Mouse (Mus musculus): ENCODE results near the gene Chrdl2. TPM values are rescaled to one million over a fixed set of nuclear protein-coding genes. Genes with fewer than 3 reads are reported as not detected.
A peak's percentile ranks its signal among the peaks of the same experiment; 100 is the strongest.
"Not testable (repeated sequence)": the region's sequence is repeated elsewhere in the genome, so short reads cannot be mapped to it uniquely, and the experiment has no call there.

The Chrdl2 gene
- polyA plus RNA-seq, 1 experiment: 0.61 TPM

DNA sequence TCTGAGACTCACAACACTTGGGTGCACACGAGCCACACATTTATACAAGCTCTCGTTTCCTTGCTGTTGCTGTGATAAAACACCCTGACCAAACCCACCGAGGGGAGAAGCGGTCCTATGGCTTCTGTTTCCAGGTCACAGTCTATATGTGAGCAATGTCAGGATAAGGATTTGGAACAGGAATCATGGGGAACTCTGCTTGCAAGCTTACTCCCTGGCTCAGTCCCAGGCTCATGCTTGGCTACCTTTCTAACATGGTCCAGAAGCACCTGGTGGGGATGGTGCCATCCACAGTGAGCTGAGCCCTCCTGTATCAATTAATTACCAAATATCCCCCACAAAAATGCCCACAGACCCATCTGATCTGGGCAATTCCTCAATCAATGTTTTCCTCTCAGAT is 36.8 kb upstream of the Chrdl2 start:
- Histone ChIP-seq H3K4me1 (ENCODE audit: control insufficient read depth, insufficient read depth, low read length) (peaks cover 35% of the 10 kb centered on the region), H3K4me3 (ENCODE audit: insufficient read depth, low read length) (no peak overlapping the region), H3K27ac (ENCODE audit: insufficient read depth, low read length) (peak overlapping the region; percentile 10; the same call in 1 of the 2 replicates)
- TF ChIP-seq POLR2A (IDR thresholded peaks at IDR 0.05; ENCODE audit: extremely low read depth, insufficient read depth, low read length) (no peak), CTCF (IDR thresholded peaks at IDR 0.05; ENCODE audit: extremely low read depth, insufficient read depth, low read length) (no peak)

- Histone ChIP-seq H3K27ac (ENCODE audit: insufficient read depth, low read length) (no peak overlapping the region; the same call in 1 of the 2 replicates), H3K4me3 (ENCODE audit: insufficient read depth, low read length) (no peak overlapping the region), H3K4me1 (ENCODE audit: control insufficient read depth, insufficient read depth, low read length) (peaks cover 28% of the 10 kb centered on the region)
- TF ChIP-seq CTCF (IDR thresholded peaks at IDR 0.05; ENCODE audit: extremely low read depth, insufficient read depth, low read length) (no peak), POLR2A (IDR thresholded peaks at IDR 0.05; ENCODE audit: extremely low read depth, insufficient read depth, low read length) (no peak)
These were observed 34.0 kb upstream of the Chrdl2 start for GRCm38 (mm10) chr7:99971926-99972325.

GRCm38 (mm10) chr7:99972912-99973311 is 33.1 kb upstream of the Chrdl2 start:
- not testable (repeated sequence) for H3K27ac ChIP-seq (ENCODE audit: insufficient read depth, low read length); H3K4me3 ChIP-seq (ENCODE audit: insufficient read depth, low read length)
- peaks cover 23% of the 10 kb centered on the region for H3K4me1 ChIP-seq (ENCODE audit: control insufficient read depth, insufficient read depth, low read length)

DNA sequence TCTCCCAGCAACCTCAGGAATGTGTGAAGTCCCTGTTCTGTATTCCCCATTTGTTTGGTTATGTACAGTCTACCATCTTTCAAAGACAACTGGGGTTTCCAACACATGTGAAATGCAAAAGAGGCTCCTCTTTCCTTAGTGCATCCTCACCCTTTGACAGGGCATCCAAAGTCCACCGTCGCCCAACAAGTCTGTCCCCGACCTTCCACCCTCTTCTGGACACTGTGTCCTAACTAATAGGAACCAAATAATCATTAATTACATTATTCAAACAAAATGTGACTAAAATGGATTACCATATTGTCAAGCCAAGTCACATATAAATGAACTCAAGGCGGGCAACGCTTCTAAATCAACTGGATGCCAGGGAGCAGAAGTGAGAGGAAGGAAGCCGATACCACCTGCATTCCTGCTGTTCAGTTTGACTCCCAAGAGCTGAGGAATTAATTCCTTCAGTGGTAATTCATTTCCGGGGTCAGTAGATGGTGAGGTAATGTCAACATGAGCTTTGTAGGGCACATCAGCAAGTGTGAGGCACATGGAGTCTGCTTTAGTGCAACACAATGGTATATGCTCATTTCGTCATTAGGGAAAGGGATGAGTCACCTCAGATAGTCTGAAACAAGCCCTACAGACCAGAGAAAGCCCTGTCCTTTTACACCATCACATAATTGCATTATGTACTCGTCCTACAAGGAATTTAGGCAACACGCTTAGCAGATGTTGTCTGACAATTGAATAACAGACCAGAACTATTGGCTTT is 31.6 kb upstream of the Chrdl2 start:
- peaks cover 13% of the 10 kb centered on the region; the same call in 1 of the 2 replicates for H3K4me1 ChIP-seq (ENCODE audit: control insufficient read depth, insufficient read depth, low read length)
- no peak overlapping the region for H3K27ac ChIP-seq (ENCODE audit: insufficient read depth, low read length)
- H3K4me3 ChIP-seq (ENCODE audit: insufficient read depth, low read length): no peak overlapping the region
- no peak for TF ChIP-seq POLR2A (IDR thresholded peaks at IDR 0.05; ENCODE audit: extremely low read depth, insufficient read depth, low read length)
- no peak for TF ChIP-seq CTCF (IDR thresholded peaks at IDR 0.05; ENCODE audit: extremely low read depth, insufficient read depth, low read length)

DNA sequence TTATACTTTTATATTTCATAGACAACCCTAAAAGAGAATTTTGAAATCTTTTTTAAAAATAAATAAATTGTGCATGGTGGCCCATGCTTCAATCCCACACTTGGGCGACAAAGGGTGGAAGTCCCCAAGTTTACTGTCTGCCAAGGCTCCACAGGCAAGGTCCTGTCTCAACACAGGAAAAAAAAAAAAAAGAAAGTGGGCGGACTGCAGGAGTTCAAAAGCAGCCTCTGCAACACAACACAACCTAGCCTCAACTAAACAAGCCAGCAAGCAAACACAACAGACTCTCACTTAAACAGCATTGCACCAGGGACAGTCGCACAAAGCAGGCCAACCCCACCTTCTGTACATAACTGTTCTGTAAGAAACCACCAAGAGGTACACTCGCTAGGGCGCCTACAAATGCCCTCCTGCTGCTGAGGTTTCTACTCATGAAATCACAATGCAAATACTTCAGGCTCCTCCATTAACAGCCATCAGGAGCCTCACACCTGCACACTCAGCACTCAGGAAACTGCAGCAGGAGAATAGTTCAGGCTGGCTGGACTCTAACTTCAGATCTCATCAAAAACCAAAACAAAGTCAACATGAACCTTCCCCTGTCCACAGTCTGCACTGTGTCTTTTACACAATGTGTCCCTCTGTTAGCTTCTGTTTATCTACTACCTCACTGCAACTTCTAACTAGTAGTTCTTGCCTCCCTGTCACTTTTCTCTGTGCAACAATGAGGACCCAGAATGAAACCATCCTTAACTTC is 30.0 kb upstream of the Chrdl2 start:
- H3K27ac ChIP-seq (ENCODE audit: insufficient read depth, low read length): no peak overlapping the region; the same call in 1 of the 2 replicates

GRCm38 (mm10) chr7:99978041-99978440 is 27.9 kb upstream of the Chrdl2 start:
- TF ChIP-seq POLR2A (IDR thresholded peaks at IDR 0.05; ENCODE audit: extremely low read depth, insufficient read depth, low read length) (no peak), CTCF (IDR thresholded peaks at IDR 0.05; ENCODE audit: extremely low read depth, insufficient read depth, low read length) (no peak)
- Histone ChIP-seq H3K4me3 (ENCODE audit: insufficient read depth, low read length) (no peak overlapping the region), H3K27ac (ENCODE audit: insufficient read depth, low read length) (no peak overlapping the region), H3K4me1 (ENCODE audit: control insufficient read depth, insufficient read depth, low read length) (peaks cover 7% of the 10 kb centered on the region; the same call in 1 of the 2 replicates)

More for the DNA sequence above, 30.0 kb upstream of the Chrdl2 start:
- peaks cover 10% of the 10 kb centered on the region; the same call in 1 of the 2 replicates for H3K4me1 ChIP-seq (ENCODE audit: control insufficient read depth, insufficient read depth, low read length)
- no peak for TF ChIP-seq POLR2A (IDR thresholded peaks at IDR 0.05; ENCODE audit: extremely low read depth, insufficient read depth, low read length)
- TF ChIP-seq CTCF (IDR thresholded peaks at IDR 0.05; ENCODE audit: extremely low read depth, insufficient read depth, low read length): no peak
- no peak overlapping the region for H3K4me3 ChIP-seq (ENCODE audit: insufficient read depth, low read length)

DNA sequence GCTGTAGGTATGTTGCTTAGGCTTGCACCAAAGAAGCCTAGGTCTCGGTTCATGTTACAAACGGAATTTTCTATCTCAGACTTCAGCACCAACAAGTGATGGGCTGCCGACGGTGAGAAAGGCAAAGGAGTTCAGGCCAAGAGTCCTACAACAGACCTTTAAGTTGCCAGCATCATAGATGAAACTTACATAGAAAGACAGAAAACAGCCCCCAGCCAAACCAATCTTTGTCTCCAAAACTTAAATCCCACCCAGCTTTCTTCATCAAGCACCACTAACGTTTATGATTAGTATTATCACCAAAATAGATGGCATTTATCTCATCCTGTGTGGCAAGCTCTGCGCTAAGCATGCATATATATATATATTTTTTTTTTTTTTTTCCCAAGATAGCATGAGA is 26.9 kb upstream of the Chrdl2 start:
- Histone ChIP-seq H3K4me3 (ENCODE audit: insufficient read depth, low read length) (peak overlapping the region; percentile 75), H3K4me1 (ENCODE audit: control insufficient read depth, insufficient read depth, low read length) (peaks cover 4% of the 10 kb centered on the region; the same call in 1 of the 2 replicates), H3K27ac (ENCODE audit: insufficient read depth, low read length) (no peak overlapping the region)
- TF ChIP-seq POLR2A (IDR thresholded peaks at IDR 0.05; ENCODE audit: extremely low read depth, insufficient read depth, low read length) (no peak), CTCF (IDR thresholded peaks at IDR 0.05; ENCODE audit: extremely low read depth, insufficient read depth, low read length) (no peak)

DNA sequence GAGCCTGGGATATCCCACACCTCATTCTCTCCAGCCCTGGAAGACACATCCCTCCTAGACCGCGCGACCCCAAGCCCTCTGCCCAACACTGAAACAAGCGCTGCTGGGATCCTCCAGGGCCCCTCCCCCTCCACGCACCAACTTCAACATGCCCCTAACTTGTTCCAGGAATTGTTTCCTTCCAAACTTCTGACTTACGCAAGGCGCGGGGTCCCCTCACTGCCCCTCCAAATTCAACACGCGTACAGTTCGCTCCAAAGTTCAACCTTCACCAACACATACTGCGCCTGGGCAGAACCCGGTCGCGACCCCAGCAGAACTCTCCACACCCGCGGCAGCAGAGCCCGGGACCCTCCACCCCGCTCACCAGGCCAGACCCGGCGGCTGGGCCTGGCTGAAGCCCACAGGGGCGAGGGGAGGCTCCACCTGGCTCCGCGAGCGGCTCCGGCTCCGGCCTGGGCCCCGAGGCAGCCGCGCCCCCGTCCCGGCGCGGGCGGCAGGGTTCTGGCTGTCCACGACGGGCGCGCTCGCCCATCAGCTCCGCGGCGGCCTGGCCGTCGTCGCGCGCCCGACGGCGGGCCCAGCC is 26.3 kb upstream of the Chrdl2 start:
- peak overlapping the region; percentile 95 for H3K27ac ChIP-seq (ENCODE audit: insufficient read depth, low read length)
- H3K4me1 ChIP-seq (ENCODE audit: control insufficient read depth, insufficient read depth, low read length): peaks cover 2% of the 10 kb centered on the region; the same call in 1 of the 2 replicates
- TF ChIP-seq CTCF (IDR thresholded peaks at IDR 0.05; ENCODE audit: extremely low read depth, insufficient read depth, low read length) (no peak), POLR2A (IDR thresholded peaks at IDR 0.05; ENCODE audit: extremely low read depth, insufficient read depth, low read length) (no peak)

GRCm38 (mm10) chr7:99980132-99980591 is 25.8 kb upstream of the Chrdl2 start, which contains the start of gene Rnf169:
Rnf169 (minus strand) TSS chr7:99980448.
- Histone ChIP-seq H3K4me1 (ENCODE audit: control insufficient read depth, insufficient read depth, low read length) (peaks cover 2% of the 10 kb centered on the region; the same call in 1 of the 2 replicates), H3K4me3 (ENCODE audit: insufficient read depth, low read length) (peak within 1 kb of the TSS; percentile 75), H3K27ac (ENCODE audit: insufficient read depth, low read length) (peak within 1 kb of the TSS; percentile 95)
- TF ChIP-seq POLR2A (IDR thresholded peaks at IDR 0.05; ENCODE audit: extremely low read depth, insufficient read depth, low read length): peak; percentile 82
- no peak for TF ChIP-seq CTCF (IDR thresholded peaks at IDR 0.05; ENCODE audit: extremely low read depth, insufficient read depth, low read length)

More for the DNA sequence above, 26.3 kb upstream of the Chrdl2 start:
- H3K4me3 ChIP-seq (ENCODE audit: insufficient read depth, low read length): peak overlapping the region; percentile 75

All from cortical plate, adult 2 months (tissue).